Mouse (Mus musculus): ENCODE results near the gene Lcp1.
A peak's percentile ranks its signal among the peaks of the same experiment; 100 is the strongest.

The Lcp1 gene

DNA sequence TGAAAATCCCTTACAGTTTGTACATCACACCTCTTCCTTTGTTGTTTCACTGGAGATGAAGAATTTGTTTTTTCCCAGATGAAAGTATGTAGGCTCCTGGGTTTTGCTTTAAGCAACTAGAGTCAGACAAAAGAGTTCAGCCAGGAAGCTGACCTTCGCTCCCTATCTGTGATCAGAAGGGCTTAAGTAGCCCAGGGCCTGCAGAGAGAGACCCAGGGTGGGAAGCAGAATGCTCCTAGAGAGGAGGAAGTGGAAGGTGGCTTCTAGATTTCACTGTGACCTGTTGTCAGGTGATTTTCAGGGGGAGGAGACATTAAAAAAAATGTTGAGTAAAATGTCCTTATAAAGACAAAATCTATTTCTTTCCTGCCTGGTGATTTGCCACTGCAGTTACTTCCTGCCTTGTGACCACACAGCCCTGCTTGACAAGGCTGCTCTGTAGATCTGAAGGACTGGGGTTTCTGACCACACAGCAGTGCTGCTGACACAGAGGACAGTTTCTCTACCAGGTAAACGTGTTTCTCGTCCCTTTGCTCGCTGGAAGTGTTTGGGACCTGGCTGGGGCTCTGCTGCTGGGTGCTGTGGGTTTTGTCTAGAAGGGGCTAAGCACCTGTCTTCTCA is 45.6 kb downstream of the Lcp1 start:
- DNase-seq (ENCODE audit: low spot score in 2 of 2): no peak

DNA sequence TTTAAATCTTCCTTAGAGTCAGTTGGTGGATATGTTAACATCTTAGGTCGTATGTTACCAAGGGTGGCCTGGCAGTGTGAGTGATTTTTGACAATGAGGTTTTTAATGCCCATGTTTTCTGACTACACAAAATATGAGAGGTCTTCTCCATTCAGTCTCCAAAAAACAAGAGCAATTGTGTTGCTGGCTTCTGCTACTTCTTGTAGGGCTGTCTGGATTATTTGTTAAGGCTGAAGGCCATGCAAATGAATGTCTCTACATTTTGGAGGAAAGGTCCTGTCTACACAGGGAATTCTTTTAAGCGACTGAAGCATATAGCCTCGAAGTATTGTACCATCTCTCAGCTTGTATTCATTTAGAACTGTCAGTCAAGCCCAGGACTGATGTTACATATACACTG is 46.5 kb downstream of the Lcp1 start:
- DNase-seq (ENCODE audit: low spot score in 2 of 2): no peak

DNA sequence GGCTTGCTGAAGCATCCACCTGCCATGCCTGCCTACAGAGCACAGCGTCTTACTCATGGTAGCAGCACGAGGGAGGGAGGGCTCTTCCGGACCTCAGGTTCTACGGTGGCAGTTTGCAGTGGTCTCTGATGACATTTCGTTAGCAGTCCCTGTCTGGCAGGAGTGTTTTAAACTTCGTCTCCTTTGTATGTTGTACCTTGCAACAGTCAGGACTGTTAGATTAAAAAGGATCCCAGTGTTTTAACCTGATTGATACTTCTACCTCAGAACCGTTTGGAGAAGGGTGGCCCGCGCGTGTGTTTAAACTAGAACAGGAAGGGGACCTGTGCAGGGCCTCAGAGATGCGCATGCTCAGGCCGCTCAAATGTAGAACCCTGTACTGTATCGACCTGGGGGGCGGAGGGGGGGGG is 47.5 kb downstream of the Lcp1 start:
- no peak for DNase-seq (ENCODE audit: low spot score in 2 of 2)

DNA sequence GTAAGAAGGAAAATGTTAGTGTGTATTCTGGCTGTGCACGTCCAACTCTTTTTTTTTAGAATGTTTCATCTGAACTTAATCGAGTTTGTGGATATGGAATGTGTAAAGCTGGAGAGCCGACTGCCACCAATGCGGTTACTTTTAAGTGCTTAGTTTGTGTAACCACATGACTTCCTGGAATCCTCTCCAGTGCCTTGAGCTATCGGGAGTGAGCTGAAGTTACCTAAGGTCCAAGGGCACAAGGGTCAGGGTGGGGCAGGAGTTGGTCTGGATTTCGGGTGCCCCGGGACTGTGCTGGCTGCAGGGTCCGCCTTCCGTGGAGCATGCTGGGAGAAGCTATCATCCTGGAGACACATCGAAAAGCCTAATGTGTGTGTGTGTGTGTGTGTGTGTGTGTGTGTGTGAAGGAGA is 47.9 kb downstream of the Lcp1 start:
- no peak for DNase-seq (ENCODE audit: low spot score in 2 of 2)

DNA sequence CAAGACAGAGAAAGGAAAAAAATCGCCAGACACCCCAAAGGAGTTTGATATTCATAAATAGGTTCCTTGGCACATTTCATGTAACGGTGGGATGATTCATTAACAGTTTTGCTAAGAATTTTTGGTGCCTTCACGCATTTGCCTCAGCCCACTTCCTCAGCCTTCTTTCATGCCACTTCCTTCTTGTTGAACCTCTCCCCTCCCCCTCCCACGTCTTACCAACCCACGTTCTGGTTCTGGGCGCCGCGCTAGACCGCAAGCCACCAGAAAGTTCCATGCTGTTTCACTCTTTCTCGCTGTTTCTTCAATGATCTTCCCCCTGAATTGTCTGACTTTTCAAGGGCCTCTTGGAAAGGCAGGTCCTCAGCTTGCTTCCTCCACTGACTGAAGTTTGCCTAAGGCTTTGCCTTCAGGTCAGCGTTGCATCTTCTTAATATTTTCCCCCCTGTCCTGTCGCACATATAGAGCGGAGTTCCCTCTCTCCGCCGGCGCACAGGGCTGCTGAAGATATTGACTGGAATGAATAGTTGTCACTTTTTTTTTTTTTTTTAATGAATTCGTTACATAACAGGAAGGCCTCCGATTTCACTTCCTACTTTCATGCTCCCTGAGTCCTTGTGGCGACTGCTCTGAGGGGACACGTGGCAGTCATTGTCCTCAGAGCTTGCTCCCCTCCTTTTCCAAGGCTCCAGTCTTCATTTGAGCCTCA is 48.5 kb downstream of the Lcp1 start:
- peak; percentile 24 to 32 for DNase-seq (ENCODE audit: low spot score in 2 of 2)

- no peak for DNase-seq (ENCODE audit: low spot score in 2 of 2)
Measured at GRCm38 (mm10) chr14:75180551-75180978, 49.7 kb downstream of the Lcp1 start.

GRCm38 (mm10) chr14:75181062-75181935 is 50.4 kb downstream of the Lcp1 start:
- no peak for DNase-seq (ENCODE audit: low spot score in 2 of 2)

DNA sequence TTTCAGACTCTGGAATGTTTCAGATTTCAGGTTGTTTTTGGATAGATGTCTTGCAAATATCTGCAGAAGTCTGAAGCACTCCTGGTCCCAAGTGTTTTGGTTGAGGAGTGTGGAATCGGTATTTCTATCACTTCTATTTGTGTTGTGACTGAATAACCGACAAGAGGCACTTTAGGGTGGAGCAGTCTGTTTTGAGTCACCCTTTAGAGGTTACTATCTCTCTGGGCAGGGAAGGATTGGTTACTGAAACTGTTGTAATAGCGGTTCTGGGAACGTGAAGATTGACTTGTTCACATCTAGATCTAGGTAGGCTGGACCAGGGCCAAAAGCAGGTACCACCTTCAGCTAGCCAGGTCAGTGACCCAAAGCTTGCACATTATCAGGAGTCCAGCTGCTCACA is 51.5 kb downstream of the Lcp1 start:
- no peak for DNase-seq (ENCODE audit: low spot score in 2 of 2)

DNA sequence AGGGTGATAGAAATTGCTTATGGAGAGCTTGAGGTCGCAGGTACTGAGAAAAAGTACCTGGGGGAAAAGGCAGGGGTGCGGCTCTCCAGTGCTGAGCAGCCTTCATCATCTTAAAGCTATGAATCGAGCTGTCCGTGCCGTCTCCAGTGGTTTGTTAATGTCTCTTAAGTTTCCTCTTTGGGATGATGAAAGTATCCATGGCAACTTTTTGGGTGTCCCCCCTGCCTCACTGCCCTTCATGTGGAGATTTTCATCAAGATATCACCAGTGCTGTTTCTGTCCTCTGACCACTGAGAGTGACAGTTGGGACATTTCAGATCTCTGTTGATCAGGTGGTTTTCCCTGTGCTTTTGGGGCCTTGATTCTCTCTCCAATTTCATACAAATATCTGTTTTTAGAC is 51.9 kb downstream of the Lcp1 start:
- no peak for DNase-seq (ENCODE audit: low spot score in 2 of 2)

DNA sequence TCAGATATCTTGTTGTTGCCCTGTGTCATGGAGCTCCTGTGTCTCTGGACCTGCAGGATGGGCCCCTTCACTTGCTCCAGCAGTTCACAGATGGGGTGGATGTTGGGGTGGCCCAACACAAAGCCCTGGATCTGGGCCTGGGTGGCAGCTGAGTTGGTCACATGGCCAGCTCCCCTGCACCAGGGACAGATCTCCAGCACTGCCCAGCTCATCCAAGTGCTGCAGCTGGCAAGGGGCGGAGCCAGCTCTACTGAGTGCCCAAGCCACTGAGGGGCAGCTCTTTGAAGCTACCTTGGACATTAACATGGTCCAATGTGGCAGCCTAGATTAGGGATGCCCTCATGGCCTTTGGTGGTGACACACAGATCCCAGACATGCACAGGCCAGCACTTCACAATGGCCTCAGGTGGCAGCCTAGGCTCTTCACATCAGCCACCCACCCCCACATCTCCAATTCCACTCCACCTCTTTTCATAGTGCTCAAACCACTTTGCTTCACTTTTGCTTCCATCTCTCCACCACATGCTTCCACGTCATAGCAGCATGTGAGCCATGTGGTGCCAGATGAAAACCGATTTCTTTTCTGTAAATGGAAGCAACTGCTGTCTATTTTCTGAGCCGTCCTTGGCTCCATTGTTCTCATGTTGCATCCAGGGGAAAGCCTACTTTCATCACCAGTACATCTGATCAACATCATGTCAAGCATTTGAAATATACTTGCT is 53.3 kb downstream of the Lcp1 start:
- no peak for DNase-seq (ENCODE audit: low spot score in 2 of 2)

DNA sequence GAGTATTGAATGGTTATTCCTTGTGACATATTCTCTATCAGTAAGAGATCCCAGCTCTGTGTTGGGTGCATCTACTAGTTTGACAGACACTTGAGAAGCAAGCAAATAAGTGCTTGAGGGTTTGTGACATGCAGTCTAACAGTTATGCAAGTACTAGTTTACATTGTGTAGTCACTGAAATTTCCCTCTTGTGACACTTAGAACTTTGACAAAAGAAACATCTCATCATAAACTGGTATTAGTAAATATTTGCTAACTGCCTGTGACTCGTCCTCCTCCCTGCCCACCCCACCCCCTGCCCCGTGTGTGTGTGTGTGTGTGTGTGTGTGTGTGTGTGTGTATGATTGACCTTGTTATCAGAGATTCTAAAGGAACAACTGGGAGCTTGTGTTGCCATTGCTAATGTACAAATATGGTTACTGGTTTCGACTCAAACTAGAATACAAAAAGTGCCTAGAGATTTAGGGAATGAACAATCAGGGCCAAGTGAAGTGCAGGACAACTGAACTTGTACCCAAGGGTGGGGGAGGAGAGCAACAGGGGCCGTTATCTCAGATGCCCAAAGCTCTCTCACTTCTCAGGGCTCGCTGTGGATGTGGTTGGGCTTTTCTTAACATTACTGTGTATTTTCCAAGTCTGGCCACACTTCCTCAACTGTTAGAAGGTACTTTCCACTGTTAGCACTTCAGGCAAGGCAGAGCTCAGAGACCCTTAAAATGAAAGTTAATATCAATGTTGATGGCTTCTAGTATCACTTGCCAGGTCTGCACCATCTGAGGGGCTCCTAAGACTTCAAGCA is 55.1 kb downstream of the Lcp1 start:
- no peak for DNase-seq (ENCODE audit: low spot score in 2 of 2)

DNA sequence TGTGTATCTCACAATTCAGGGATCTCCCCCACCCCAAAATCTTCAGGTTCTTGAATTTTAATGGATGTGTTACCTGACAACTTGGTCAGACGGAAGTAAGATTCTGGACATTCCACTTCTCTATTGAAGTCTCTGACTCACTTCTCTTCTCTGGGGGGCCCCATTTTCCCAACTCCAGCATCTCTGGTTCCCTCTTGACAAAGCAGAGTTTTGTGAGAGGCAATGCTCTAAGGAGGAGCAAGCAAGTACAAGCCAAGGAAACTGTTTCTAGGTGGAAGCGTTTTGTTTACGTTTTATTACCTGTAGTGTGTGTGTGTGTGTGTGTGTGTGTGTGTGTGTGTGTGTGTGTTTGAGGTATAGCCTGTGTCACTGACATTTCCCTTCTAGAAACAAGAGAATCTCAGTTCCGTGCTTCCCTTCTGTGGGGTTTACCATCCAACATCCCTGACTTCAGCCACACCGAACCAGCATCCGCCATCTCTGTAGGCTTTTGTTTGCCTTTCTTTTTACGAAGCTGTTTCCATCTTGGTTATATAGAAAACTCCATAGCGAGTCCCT is 56.0 kb downstream of the Lcp1 start:
- no peak for DNase-seq (ENCODE audit: low spot score in 2 of 2)

GRCm38 (mm10) chr14:75188521-75188920 is 57.6 kb downstream of the Lcp1 start:
- DNase-seq (ENCODE audit: low spot score in 2 of 2): no peak

GRCm38 (mm10) chr14:75189031-75189430 is 58.1 kb downstream of the Lcp1 start:
- DNase-seq (ENCODE audit: low spot score in 2 of 2): no peak

GRCm38 (mm10) chr14:75190683-75191082 is 59.8 kb downstream of the Lcp1 start:
- DNase-seq (ENCODE audit: low spot score in 2 of 2): no peak

DNA sequence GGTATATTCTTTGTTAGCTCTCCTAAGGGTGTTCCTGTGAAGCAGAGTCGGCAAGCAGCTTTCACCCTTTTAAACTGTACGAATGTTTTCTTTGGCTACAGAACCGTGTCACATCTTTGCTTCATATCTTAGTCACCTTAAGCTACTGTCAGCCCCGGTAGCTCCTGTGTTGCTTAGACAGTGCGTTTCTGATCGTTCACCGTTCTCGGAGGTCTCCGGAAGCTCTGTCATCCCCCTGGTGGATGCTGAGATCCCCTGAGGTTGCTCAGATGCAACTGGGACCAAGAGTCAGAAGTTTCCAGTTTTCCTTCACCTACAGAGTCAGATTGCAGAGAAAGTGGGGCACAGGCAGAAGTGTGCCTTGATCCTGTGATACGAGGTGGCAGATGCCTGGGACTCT is 61.5 kb downstream of the Lcp1 start:
- DNase-seq (ENCODE audit: low spot score in 2 of 2): no peak

- no peak for DNase-seq (ENCODE audit: low spot score in 2 of 2)
Measured at GRCm38 (mm10) chr14:75192858-75193257, 62.0 kb downstream of the Lcp1 start.

- no peak for DNase-seq (ENCODE audit: low spot score in 2 of 2)
Measured at GRCm38 (mm10) chr14:75195530-75195929, 64.6 kb downstream of the Lcp1 start.

GRCm38 (mm10) chr14:75197027-75197426 is 66.1 kb downstream of the Lcp1 start:
- peak; percentile 16 to 23 for DNase-seq (ENCODE audit: low spot score in 2 of 2)

GRCm38 (mm10) chr14:75197660-75198059 is 66.8 kb downstream of the Lcp1 start:
- no peak for DNase-seq (ENCODE audit: low spot score in 2 of 2)
